Mouse (Mus musculus): ENCODE data around the gene Gm9844. TPM values are rescaled to one million over a fixed set of nuclear protein-coding genes. Genes with fewer than 3 reads are reported as not detected.
A peak's percentile ranks its signal among the peaks of the same experiment; 100 is the strongest.
"Not testable (repeated sequence)": the region's sequence is repeated elsewhere in the genome, so short reads cannot be mapped to it uniquely, and the experiment has no call there.

Gm9844 gene
- polyA plus RNA-seq, 1 experiment, result 1.9 TPM

GRCm38 (mm10) chr7:24841009-24841408 is 21.0 kb upstream of the Gm9844 start:
- Histone ChIP-seq H3K27me3 (ENCODE audit: control insufficient read depth, insufficient read depth, low read length) (no peaks in the 10 kb centered on the region), H3K27ac (ENCODE audit: insufficient read depth, low read length) (no peak overlapping the region), H3K36me3 (ENCODE audit: control insufficient read depth, insufficient read depth, low read length) (no peaks in the 10 kb centered on the region), H3K4me3 (ENCODE audit: extremely low read depth, insufficient read depth, insufficient read length) (no peak overlapping the region), H3K4me1 (ENCODE audit: control insufficient read depth, insufficient read depth, insufficient read length) (peaks cover 17% of the 10 kb centered on the region; the same call in 1 of the 2 replicates)
- TF ChIP-seq CTCF (IDR thresholded peaks at IDR 0.05; ENCODE audit: extremely low read depth, insufficient read depth, insufficient read length, insufficient replicate concordance) (no peak), POLR2A (IDR thresholded peaks at IDR 0.05; ENCODE audit: low read depth, low read length) (no peak)
- WGBS, result 87% methylated on average over 4 of the region's 4 CpGs
- no peak for DNase-seq (ENCODE audit: low read depth in 1 of 2, low spot score in 2 of 2)

- Histone ChIP-seq H3K36me3 (ENCODE audit: control insufficient read depth, insufficient read depth, low read length) (no peaks in the 10 kb centered on the region), H3K27me3 (ENCODE audit: control insufficient read depth, insufficient read depth, low read length) (no peaks in the 10 kb centered on the region), H3K27ac (ENCODE audit: insufficient read depth, low read length) (no peak overlapping the region), H3K4me1 (ENCODE audit: control insufficient read depth, insufficient read depth, insufficient read length) (peaks cover 5% of the 10 kb centered on the region; the same call in 1 of the 2 replicates), H3K4me3 (ENCODE audit: extremely low read depth, insufficient read depth, insufficient read length) (no peak overlapping the region)
- no peak for DNase-seq (ENCODE audit: low read depth in 1 of 2, low spot score in 2 of 2)
- no peak for TF ChIP-seq POLR2A (IDR thresholded peaks at IDR 0.05; ENCODE audit: low read depth, low read length)
- TF ChIP-seq CTCF (IDR thresholded peaks at IDR 0.05; ENCODE audit: extremely low read depth, insufficient read depth, insufficient read length, insufficient replicate concordance), result no peak
- 67% methylated on average over 5 of the region's 5 CpGs for WGBS
Observed at GRCm38 (mm10) chr7:24844144-24844543, 17.9 kb upstream of the Gm9844 start.

- no peak for DNase-seq (ENCODE audit: low read depth in 1 of 2, low spot score in 2 of 2)
Observed at GRCm38 (mm10) chr7:24845181-24845580, 16.8 kb upstream of the Gm9844 start.

GRCm38 (mm10) chr7:24845713-24846112 is 16.3 kb upstream of the Gm9844 start:
- no peaks in the 10 kb centered on the region for H3K36me3 ChIP-seq (ENCODE audit: control insufficient read depth, insufficient read depth, low read length)
- peak in 1 of 2 experiments; percentile 18 for DNase-seq (ENCODE audit: low read depth in 1 of 2, low spot score in 2 of 2)
- no peaks in the 10 kb centered on the region for H3K27me3 ChIP-seq (ENCODE audit: control insufficient read depth, insufficient read depth, low read length)
- no peak overlapping the region for H3K4me3 ChIP-seq (ENCODE audit: extremely low read depth, insufficient read depth, insufficient read length)
- H3K27ac ChIP-seq (ENCODE audit: insufficient read depth, low read length), result no peak overlapping the region
- no peaks in the 10 kb centered on the region; the same call in 1 of the 2 replicates for H3K4me1 ChIP-seq (ENCODE audit: control insufficient read depth, insufficient read depth, insufficient read length)
- WGBS, result 11% methylated on average over 6 of the region's 6 CpGs
- no peak for TF ChIP-seq POLR2A (IDR thresholded peaks at IDR 0.05; ENCODE audit: low read depth, low read length)
- TF ChIP-seq CTCF (IDR thresholded peaks at IDR 0.05; ENCODE audit: extremely low read depth, insufficient read depth, insufficient read length, insufficient replicate concordance), result no peak

More at GRCm38 (mm10) chr7:24845181-24845580, 16.8 kb upstream of the Gm9844 start:
- TF ChIP-seq CTCF (IDR thresholded peaks at IDR 0.05; ENCODE audit: extremely low read depth, insufficient read depth, insufficient read length, insufficient replicate concordance) (no peak), POLR2A (IDR thresholded peaks at IDR 0.05; ENCODE audit: low read depth, low read length) (no peak)
- H3K27ac ChIP-seq (ENCODE audit: insufficient read depth, low read length), result no peak overlapping the region
- H3K4me1 ChIP-seq (ENCODE audit: control insufficient read depth, insufficient read depth, insufficient read length), result no peaks in the 10 kb centered on the region
- no peaks in the 10 kb centered on the region for H3K36me3 ChIP-seq (ENCODE audit: control insufficient read depth, insufficient read depth, low read length)
- no peaks in the 10 kb centered on the region for H3K27me3 ChIP-seq (ENCODE audit: control insufficient read depth, insufficient read depth, low read length)
- no peak overlapping the region for H3K4me3 ChIP-seq (ENCODE audit: extremely low read depth, insufficient read depth, insufficient read length)
- 88% methylated on average over 9 of the region's 9 CpGs for WGBS

GRCm38 (mm10) chr7:24846576-24846975 is 15.4 kb upstream of the Gm9844 start:
- not testable (repeated sequence) for H3K4me3 ChIP-seq (ENCODE audit: extremely low read depth, insufficient read depth, insufficient read length); H3K27ac ChIP-seq (ENCODE audit: insufficient read depth, low read length); H3K4me1 ChIP-seq (ENCODE audit: control insufficient read depth, insufficient read depth, insufficient read length); H3K36me3 ChIP-seq (ENCODE audit: control insufficient read depth, insufficient read depth, low read length); DNase-seq (ENCODE audit: low read depth in 1 of 2, low spot score in 2 of 2); H3K27me3 ChIP-seq (ENCODE audit: control insufficient read depth, insufficient read depth, low read length)
- 46% methylated on average over 2 of the region's 2 CpGs for WGBS

- no peak for TF ChIP-seq POLR2A (IDR thresholded peaks at IDR 0.05; ENCODE audit: low read depth, low read length)
- no peak for TF ChIP-seq CTCF (IDR thresholded peaks at IDR 0.05; ENCODE audit: extremely low read depth, insufficient read depth, insufficient read length, insufficient replicate concordance)
- 51% methylated on average over 5 of the region's 5 CpGs for WGBS
- no peak overlapping the region for H3K27ac ChIP-seq (ENCODE audit: insufficient read depth, low read length)
- DNase-seq (ENCODE audit: low read depth in 1 of 2, low spot score in 2 of 2), result no peak
- H3K36me3 ChIP-seq (ENCODE audit: control insufficient read depth, insufficient read depth, low read length), result no peaks in the 10 kb centered on the region
- H3K27me3 ChIP-seq (ENCODE audit: control insufficient read depth, insufficient read depth, low read length), result no peaks in the 10 kb centered on the region
- no peak overlapping the region for H3K4me3 ChIP-seq (ENCODE audit: extremely low read depth, insufficient read depth, insufficient read length)
- H3K4me1 ChIP-seq (ENCODE audit: control insufficient read depth, insufficient read depth, insufficient read length), result no peaks in the 10 kb centered on the region; the same call in 1 of the 2 replicates
Observed at GRCm38 (mm10) chr7:24850162-24850561, 11.9 kb upstream of the Gm9844 start.

GRCm38 (mm10) chr7:24850899-24851303 is 11.1 kb upstream of the Gm9844 start:
- H3K4me3 ChIP-seq (ENCODE audit: extremely low read depth, insufficient read depth, insufficient read length), result no peak overlapping the region
- TF ChIP-seq CTCF (IDR thresholded peaks at IDR 0.05; ENCODE audit: extremely low read depth, insufficient read depth, insufficient read length, insufficient replicate concordance), result no peak
- TF ChIP-seq POLR2A (IDR thresholded peaks at IDR 0.05; ENCODE audit: low read depth, low read length), result no peak
- no peak for DNase-seq (ENCODE audit: low read depth in 1 of 2, low spot score in 2 of 2)
- no peak overlapping the region for H3K27ac ChIP-seq (ENCODE audit: insufficient read depth, low read length)
- no peaks in the 10 kb centered on the region for H3K36me3 ChIP-seq (ENCODE audit: control insufficient read depth, insufficient read depth, low read length)
- H3K27me3 ChIP-seq (ENCODE audit: control insufficient read depth, insufficient read depth, low read length), result no peaks in the 10 kb centered on the region
- H3K4me1 ChIP-seq (ENCODE audit: control insufficient read depth, insufficient read depth, insufficient read length), result no peaks in the 10 kb centered on the region; the same call in 1 of the 2 replicates
- WGBS, result 19% methylated on average over 6 of the region's 6 CpGs

Measured in spleen, adult 2 months (tissue).